Mouse (Mus musculus) embryonic facial prominence, embryonic 11.5 days (tissue): ENCODE data around the gene Cradd. TPM values are rescaled to one million over a fixed set of nuclear protein-coding genes. Genes with fewer than 3 reads are reported as not detected.

Experiments used
- ATAC-seq: fragments of 200-750 bp; cut with Nextera tagmentation; replicated peaks from 2 replicates; pipeline ENCODE4 v1.8.0; 2017; ENCODE audit warnings: low read depth; ENCODE audit not compliant: insufficient number of reproducible peaks, low FRiP score, low TSS enrichment
- DNase-seq: peaks from one replicate; pipeline ENCODE4 v3.0.0-alpha.2; 2015; ENCODE audit warnings: low spot score
- H3K27ac ChIP-seq: fragments of 300-500 bp; sonication (generic); replicated peaks from 2 replicates; pipeline ENCODE4 v1.5.1; 2014; ENCODE audit warnings: mild to moderate bottlenecking, low read depth, low read length, control low read depth
- H3K27me3 ChIP-seq: fragments of 300-500 bp; sonication (generic); 2 replicates; pipeline ENCODE4 v1.6.1; 2014; ENCODE audit warnings: mild to moderate bottlenecking, low read length, moderate library complexity, mixed read lengths; ENCODE audit not compliant: control insufficient read depth, insufficient read depth
- H3K36me3 ChIP-seq: fragments of 300-500 bp; sonication (generic); replicated peaks from 2 replicates; pipeline ENCODE4 v1.6.1; 2014; ENCODE audit warnings: low read depth, mild to moderate bottlenecking, low read length, moderate library complexity, mixed read lengths; ENCODE audit not compliant: control insufficient read depth, insufficient read depth
- H3K4me1 ChIP-seq: fragments of 300-500 bp; sonication (generic); 2 replicates; pipeline ENCODE4 v1.6.1; 2014; ENCODE audit warnings: low read length, mixed read lengths; ENCODE audit not compliant: control insufficient read depth, insufficient read depth
- H3K4me2 ChIP-seq: fragments of 300-500 bp; sonication (generic); 2 replicates; pipeline ENCODE4 v1.6.1; 2014; ENCODE audit warnings: low read depth, mild to moderate bottlenecking, control low read depth, low read length, moderate library complexity
- H3K4me3 ChIP-seq: fragments of 300-500 bp; sonication (generic); 2 replicates; pipeline ENCODE4 v1.5.1; 2014; ENCODE audit warnings: low read depth, low read length, control low read depth
- H3K9ac ChIP-seq: fragments of 300-500 bp; sonication (generic); replicated peaks from 2 replicates; pipeline ENCODE4 v1.6.1; 2014; ENCODE audit warnings: mild to moderate bottlenecking, control low read depth, low read length
- H3K9me3 ChIP-seq: fragments of 300-500 bp; sonication (generic); replicated peaks from 2 replicates; pipeline ENCODE4 v1.6.1; 2016; ENCODE audit warnings: mild to moderate bottlenecking, low read length, inconsistent platforms, mixed read lengths; ENCODE audit not compliant: control insufficient read depth
- WGBS: fragments of 180-500 bp; shearing (Covaris S2); extraction: QIAGEN DNeasy Blood & Tissue Kit; methylation state at CpG from one replicate; pipeline ENCODE4 v1.1.7; 2014; 5-methylcytosine and 5-hydroxymethylcytosine counted together
- polyA plus RNA-seq: library from polyadenylated mRNA; unstranded; fragments of >200 nt; fragmentation: Nextera tagmentation; extraction: Ambion mirVana; gene quantifications from 2 replicates; pipeline ENCODE4 v1.2.1, GENCODE M21; 2014

The Cradd gene
- polyA plus RNA-seq, 1 experiment from 2014 or later, result 15.3 TPM

- no peaks in the 10 kb centered on the region for H3K36me3 ChIP-seq
- no peak overlapping the region for H3K4me3 ChIP-seq
- H3K27me3 ChIP-seq, result no peaks in the 10 kb centered on the region
- H3K9me3 ChIP-seq, result no peaks in the 10 kb centered on the region
- H3K27ac ChIP-seq, result no peak overlapping the region
- H3K4me2 ChIP-seq, result no peak overlapping the region
- DNase-seq (no peak), ATAC-seq (no peak)
- H3K9ac ChIP-seq, result no peak overlapping the region
- 97% methylated on average over 3 of the region's 3 CpGs for WGBS
- H3K4me1 ChIP-seq, result no peaks in the 10 kb centered on the region
These were observed 23.8 kb upstream of the Cradd start for GRCm38 (mm10) chr10:95347776-95348175.

GRCm38 (mm10) chr10:95342833-95343590, 19.1 kb upstream of the Cradd start:
- no peak overlapping the region for H3K4me2 ChIP-seq
- no peak for DNase-seq

GRCm38 (mm10) chr10:95340676-95341075, 16.7 kb upstream of the Cradd start:
- Histone ChIP-seq H3K4me1 (no peaks in the 10 kb centered on the region), H3K27ac (no peak overlapping the region), H3K4me3 (no peak overlapping the region), H3K9ac (no peak overlapping the region), H3K27me3 (no peaks in the 10 kb centered on the region), H3K9me3 (no peaks in the 10 kb centered on the region), H3K36me3 (no peaks in the 10 kb centered on the region), H3K4me2 (no peak overlapping the region)
- ATAC-seq (no peak), DNase-seq (no peak)
- 82% methylated on average over 4 of the region's 4 CpGs for WGBS

More at GRCm38 (mm10) chr10:95342833-95343590, 19.1 kb upstream of the Cradd start:
- Histone ChIP-seq H3K27me3 (no peaks in the 10 kb centered on the region), H3K9me3 (no peaks in the 10 kb centered on the region), H3K9ac (no peak overlapping the region), H3K27ac (no peak overlapping the region), H3K4me1 (no peaks in the 10 kb centered on the region), H3K36me3 (no peaks in the 10 kb centered on the region), H3K4me3 (no peak overlapping the region)
- ATAC-seq, result no peak
- 82% methylated on average over 10 of the region's 10 CpGs for WGBS

DNA sequence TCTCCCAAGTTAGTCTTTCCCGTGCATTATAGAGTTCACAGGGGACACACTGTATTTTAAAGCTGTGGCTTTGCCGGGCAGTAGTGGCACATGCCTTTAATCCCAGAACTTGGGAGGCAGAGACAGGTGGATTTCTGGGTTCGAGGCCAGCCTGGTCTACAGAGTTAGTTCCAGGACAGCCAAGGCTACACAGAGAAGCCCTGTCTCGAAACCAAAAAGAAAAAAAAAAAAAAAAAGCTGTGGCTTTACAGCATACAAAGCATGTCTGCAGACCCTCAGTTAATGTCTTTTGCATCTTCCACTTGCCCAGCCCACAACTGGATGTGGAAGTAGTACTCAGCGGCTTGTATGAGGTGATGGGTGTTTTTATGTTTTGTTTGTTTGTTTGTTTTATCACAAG, 13.7 kb upstream of the Cradd start:
- Histone ChIP-seq H3K27ac (no peak overlapping the region), H3K27me3 (no peaks in the 10 kb centered on the region), H3K4me3 (no peak overlapping the region), H3K9ac (no peak overlapping the region), H3K36me3 (no peaks in the 10 kb centered on the region), H3K4me1 (no peaks in the 10 kb centered on the region), H3K4me2 (no peak overlapping the region), H3K9me3 (no peaks in the 10 kb centered on the region)
- 73% methylated on average over 5 of the region's 5 CpGs for WGBS
- ATAC-seq (no peak), DNase-seq (no peak)

- DNase-seq (no peak), ATAC-seq (no peak)
- WGBS, result 27% methylated on average over 4 of the region's 4 CpGs
- no peaks in the 10 kb centered on the region for H3K4me1 ChIP-seq
- H3K4me3 ChIP-seq, result no peak overlapping the region
- no peaks in the 10 kb centered on the region for H3K27me3 ChIP-seq
- H3K4me2 ChIP-seq, result no peak overlapping the region
- H3K27ac ChIP-seq, result no peak overlapping the region
- no peak overlapping the region for H3K9ac ChIP-seq
- H3K9me3 ChIP-seq, result no peaks in the 10 kb centered on the region
- H3K36me3 ChIP-seq, result no peaks in the 10 kb centered on the region
These were observed 13.0 kb upstream of the Cradd start for GRCm38 (mm10) chr10:95336781-95337544.

GRCm38 (mm10) chr10:95334826-95335225, 10.9 kb upstream of the Cradd start:
- Histone ChIP-seq H3K36me3 (no peaks in the 10 kb centered on the region), H3K4me2 (no peak overlapping the region), H3K9ac (no peak overlapping the region), H3K9me3 (no peaks in the 10 kb centered on the region), H3K27me3 (no peaks in the 10 kb centered on the region), H3K27ac (no peak overlapping the region), H3K4me3 (no peak overlapping the region), H3K4me1 (no peaks in the 10 kb centered on the region)
- WGBS, result 74% methylated on average over 1 of the region's 1 CpGs
- DNase-seq (no peak), ATAC-seq (no peak)

DNA sequence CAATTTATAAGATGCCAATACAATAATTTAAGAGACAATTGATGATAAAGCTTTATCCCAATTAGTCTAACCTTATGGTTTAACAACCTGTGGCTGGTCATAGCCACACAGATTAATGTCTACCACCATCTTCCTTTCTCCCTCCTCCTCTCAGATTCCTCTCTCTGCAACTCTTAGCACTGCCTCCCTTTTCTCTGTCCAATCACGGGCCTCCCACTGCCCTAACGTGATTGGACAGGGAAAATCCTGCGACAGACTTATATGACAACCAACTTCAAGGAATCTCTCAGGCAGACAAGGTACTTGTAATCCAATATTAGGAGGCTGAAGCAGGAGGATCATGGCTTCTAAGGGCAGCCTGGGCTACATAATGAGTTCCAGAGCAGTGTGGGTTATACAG, 8.7 kb upstream of the Cradd start:
- Histone ChIP-seq H3K27ac (no peak overlapping the region), H3K9ac (no peak overlapping the region), H3K4me1 (no peaks in the 10 kb centered on the region), H3K36me3 (no peaks in the 10 kb centered on the region), H3K27me3 (no peaks in the 10 kb centered on the region), H3K4me2 (no peak overlapping the region), H3K9me3 (no peaks in the 10 kb centered on the region), H3K4me3 (no peak overlapping the region)
- ATAC-seq (no peak), DNase-seq (no peak)
- 78% methylated on average over 3 of the region's 3 CpGs for WGBS
